Mouse (Mus musculus): Measurements from ENCODE around the gene Dach1.

GRCm38 (mm10) chr14:97850486-97850885, 319.1 kb downstream of the Dach1 start:
- no peak for TF ChIP-seq EP300 (IDR thresholded peaks at IDR 0.05; ENCODE audit: insufficient read depth, low read depth, low read length)
- TF ChIP-seq CTCF (IDR thresholded peaks at IDR 0.05; ENCODE audit: low read depth, low read length), result no peak

All from ES-Bruce4 (cell line).